Mouse (Mus musculus) large intestine, adult 2 months (tissue): ENCODE measurements around the gene Aurkb. TPM values are rescaled to one million over a fixed set of nuclear protein-coding genes. Genes with fewer than 3 reads are reported as not detected.

Experiments
- DNase-seq: peaks from one replicate; pipeline ENCODE4 v3.0.0-alpha.2; 2012; ENCODE audit warnings: low read depth, low spot score
- WGBS: fragments of 180-500 bp; shearing (Covaris S2); methylation state at CpG from one replicate; pipeline ENCODE4 v1.1.7; 2018; 5-methylcytosine and 5-hydroxymethylcytosine counted together
- polyA plus RNA-seq: library from polyadenylated mRNA; depleted of rRNA; stranded (reverse); fragments of >200 nt; gene quantifications from 2 replicates; pipeline ENCODE4 v1.2.3, GENCODE M21; 2012; rRNA removed

Aurkb gene
- polyA plus RNA-seq, 1 experiment = 47.0 TPM

DNA sequence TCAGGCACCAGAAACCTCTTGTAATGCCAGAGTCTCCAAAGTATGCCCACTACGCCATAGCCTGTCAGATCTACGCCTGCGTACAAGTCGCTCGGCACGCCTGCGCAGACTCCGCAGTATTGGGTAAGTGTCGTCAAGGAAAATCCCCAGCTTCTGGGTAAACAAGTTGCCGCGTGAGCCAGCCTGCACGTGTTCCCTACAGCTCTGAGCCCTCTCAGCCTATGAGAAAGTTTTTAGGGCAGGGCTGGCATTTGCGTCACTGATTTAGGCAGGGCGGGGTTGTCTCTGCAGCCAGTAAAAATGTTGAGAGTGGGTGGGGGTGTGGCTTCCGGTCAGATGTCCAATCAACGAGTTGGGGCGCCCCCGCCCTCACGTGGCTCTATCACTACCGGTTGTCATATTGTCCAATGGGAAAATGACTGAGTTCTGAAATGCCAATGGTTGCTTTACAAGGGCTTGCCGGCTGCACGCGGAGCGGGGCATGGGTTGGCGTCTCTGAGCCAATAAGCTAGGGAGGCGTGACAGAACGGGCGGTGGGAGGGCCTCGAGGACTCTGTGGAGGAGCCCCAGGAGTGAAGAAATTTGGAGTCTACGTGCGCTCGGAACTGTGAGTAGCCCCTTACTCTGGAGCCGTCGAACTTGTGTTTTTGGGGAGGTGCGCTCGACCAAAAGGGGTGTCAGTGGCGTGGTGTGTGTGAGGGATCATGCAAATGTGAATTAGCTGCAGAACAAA, 49.4 kb downstream of the Aurkb start, which contains the start of gene Per1:
Gene Per1 (plus strand): TSS at position 521 of the 733 bp plus-strand sequence.
- WGBS = under 1% methylated on average over 37 of the region's 37 CpGs
- no peak for DNase-seq

DNA sequence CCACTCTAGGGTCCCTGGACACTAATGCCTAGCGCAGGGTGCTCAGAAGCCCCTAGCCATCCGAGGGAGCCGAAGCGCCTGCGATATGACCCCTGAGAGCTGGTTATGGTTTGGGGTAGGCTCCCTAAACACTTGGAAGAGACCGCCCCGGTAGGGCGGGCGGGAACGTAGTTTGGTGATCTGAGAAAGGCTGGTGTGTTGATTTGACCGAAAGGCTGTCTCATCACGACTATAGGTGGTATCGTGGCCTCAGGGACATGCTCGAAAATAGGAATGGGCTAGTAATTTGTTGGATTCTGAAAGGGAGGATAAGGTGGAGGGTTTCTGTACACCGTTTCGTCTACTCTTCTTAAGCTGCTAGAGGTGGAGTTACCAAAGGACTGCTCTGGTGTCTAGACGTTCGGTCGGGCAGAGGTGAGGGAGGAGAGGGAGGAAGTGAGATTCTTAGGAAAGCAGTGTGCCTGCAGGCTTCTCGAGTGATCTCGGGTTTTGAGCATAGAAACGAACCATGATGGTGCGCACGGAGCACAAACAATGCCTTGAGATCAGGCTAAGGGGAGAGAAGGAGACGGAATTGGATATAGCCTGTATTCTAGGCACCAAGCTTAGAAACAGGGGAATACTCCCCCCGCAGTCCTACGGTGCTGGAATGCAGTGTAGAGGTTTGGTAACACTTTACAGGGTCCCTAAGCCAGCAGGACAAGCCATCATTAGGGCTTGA, 50.2 kb downstream of the Aurkb start:
- under 1% methylated on average over 27 of the region's 27 CpGs for WGBS

DNA sequence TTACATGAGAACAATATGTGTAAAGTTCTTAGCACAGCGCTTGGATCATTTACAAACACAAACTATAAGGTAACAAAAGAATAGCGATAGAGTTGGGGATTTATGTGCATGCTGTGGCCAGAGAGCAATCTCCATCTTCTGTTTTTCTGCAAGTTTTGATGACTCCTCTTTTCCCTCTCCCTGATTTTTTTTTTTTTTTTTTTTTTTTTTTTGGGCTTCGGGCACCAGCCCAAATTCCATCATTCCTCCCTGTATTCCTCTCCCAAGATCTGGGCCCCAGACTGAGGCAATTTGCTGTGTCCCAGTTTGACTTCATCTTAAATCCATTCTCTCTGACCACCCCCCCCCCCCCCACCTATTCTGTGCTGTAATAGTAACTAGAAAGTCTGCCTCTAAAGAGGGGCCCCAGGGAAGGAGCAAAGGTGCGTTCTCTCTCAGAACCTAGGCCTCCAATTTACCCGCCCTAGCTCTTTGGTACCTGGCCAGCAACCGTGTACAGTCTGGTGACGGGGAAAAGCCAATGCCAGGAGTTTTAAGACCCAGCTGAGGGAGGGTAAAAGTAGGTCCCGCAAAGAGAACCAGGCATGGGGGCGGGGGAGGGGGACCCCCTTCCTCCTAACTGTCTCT, 51.0 kb downstream of the Aurkb start:
- DNase-seq = no peak
- 3% methylated on average over 9 of the region's 9 CpGs for WGBS

More for the DNA sequence above, 50.2 kb downstream of the Aurkb start:
- no peak for DNase-seq

DNA sequence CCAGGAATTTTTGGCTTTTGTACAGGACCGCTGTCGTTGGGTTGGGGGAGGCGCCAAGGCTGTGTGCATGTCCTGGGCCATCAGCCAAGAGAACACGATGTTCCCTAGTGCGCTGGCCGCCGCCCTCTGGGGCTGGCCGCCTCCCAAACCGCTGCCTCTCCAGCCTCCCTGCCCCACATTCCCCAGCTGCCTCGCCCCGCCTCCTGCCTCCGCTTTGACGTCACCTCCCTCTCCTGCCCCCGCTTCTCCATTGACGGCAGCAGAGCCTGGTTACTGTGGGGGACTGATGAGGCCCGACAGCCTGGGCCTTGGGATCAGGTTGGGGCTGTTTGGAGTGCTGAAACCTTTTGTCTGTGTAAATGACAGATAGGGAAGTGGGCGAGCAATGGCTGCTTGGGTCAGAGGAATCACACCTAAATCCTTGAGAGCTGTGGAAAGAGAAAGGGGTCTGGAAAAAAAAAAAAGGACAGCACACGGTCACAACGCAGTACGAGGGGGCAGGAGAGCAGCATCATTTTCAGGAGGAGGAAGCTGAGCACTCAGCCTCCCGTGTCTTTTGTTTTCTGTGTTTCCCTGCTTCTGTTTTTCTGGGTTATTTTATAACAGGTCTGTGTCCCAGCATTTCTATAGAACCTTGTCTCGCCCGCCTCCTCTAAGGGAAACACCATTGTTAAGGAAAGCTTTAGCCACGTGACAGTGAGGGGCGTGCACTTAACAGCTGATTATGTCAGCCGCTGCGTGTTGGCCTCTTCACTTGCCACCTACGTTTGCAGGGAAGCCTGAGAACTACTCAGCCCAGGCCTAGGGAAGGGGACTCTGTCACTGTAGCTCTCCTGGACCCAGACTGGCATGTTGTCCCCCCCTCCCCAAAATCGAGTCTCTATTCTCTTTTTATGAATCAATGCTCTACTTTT, 51.8 kb downstream of the Aurkb start:
- under 1% methylated on average over 29 of the region's 29 CpGs for WGBS
- DNase-seq = no peak

DNA sequence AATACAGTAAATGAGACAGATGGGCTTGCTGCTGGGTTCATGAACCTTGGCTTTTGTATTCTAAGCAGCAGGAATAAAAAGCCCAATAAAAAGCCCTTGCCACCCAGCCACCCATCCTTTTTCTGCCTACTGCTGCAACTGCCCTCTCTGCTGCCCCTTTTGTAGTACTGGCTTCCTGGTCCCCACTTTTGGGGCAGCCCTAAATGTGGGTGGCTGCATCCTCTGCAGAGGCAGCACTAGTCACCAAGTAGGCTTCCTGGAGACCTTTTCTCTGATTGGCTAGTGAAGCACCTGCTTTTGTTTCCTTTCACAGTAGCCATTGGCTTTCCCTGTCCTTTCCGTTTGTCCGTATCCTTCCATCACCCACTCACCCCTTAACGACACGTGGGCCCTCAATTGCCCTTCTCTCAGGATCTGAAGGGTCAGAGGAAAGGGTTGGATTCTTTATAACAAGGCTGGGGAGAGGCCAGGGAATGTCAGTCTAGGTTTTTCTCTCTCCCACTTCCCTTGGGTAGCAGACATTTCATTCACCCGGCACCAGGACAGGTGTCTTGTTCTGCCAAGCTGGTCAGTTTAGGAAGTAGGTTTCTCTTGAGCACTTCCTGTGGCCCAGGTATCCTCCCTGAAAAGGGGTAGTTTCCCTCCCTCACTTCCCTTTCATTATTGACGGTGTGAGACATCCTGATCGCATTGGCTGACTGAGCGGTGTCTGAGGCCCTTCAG, 52.8 kb downstream of the Aurkb start:
- no peak for DNase-seq
- WGBS = 13% methylated on average over 8 of the region's 8 CpGs

DNA sequence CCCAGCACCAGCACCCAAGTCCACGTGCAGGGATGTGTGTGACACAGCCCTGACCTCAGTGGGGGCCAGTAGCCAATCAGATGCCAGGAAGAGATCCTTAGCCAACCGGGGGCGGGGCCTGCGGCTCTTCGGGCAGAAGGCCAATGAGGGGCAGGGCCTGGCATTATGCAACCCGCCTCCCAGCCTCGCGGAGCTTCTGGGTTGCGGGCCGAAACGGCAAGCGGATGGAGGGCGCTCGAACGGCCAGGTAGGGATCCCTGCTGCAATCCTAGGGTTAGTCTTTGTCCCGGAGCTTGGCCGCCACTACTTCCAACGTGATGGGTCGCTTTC, 53.3 kb downstream of the Aurkb start:
- no peak for DNase-seq
- under 1% methylated on average over 19 of the region's 19 CpGs for WGBS

DNA sequence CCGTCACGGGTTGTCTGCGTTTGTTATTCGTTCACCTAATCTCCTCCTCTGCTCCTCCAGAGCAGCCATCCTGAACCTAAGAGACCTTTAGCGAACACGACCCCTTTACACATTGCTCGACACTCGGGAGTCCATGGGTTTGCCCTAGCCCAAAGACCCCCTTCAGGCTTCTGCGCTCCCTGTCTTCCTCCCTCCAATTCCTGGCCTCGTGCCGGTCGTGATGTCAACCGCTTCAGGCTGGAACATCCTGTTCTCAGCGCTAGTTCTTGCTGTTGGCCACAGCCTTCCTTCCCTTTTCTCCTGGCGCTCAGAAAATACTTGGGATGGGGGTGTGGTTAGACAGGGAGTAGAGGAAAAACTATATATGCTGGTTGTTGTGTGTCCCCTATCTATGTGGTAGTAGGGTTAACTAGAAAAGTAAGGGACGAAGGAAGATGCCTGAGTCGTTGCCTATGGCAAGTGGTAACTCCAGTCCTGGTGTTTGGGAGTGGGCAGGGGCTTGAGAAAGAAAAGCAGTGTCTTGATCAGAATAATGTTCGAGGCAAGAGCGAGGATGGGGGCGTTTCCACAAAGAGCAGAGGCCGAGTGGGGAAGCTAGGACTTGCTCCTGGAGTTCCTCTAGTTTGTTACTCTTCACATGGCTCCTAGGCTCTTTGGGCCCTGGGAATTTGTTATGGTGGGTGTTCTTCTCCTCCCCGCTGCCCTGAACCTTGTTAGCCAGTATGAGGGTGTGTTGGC, 53.9 kb downstream of the Aurkb start:
- 2% methylated on average over 22 of the region's 22 CpGs for WGBS

DNA sequence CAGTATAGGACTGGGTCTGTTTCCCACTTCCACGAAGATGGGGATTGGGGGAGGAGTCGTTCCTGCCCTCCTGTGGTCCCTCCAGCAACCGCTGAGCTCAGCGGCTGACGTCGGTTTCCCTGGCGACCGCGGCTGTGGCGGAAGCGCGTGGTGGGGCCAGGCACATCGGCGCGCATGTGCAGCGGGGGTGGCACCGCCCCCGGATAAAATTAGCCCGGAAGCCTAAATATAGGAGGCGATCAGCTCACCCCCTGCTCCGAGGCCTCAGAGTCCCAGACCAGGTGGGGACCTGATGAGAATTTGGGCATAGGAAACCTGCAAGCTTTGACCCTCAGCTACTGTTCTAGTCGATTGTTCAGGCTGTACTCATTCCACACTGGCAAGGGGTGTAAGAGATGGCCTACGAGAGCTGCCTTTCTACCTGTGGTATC, 54.5 kb downstream of the Aurkb start:
- no peak for DNase-seq

More for the DNA sequence above, 53.9 kb downstream of the Aurkb start:
- DNase-seq = no peak

DNA sequence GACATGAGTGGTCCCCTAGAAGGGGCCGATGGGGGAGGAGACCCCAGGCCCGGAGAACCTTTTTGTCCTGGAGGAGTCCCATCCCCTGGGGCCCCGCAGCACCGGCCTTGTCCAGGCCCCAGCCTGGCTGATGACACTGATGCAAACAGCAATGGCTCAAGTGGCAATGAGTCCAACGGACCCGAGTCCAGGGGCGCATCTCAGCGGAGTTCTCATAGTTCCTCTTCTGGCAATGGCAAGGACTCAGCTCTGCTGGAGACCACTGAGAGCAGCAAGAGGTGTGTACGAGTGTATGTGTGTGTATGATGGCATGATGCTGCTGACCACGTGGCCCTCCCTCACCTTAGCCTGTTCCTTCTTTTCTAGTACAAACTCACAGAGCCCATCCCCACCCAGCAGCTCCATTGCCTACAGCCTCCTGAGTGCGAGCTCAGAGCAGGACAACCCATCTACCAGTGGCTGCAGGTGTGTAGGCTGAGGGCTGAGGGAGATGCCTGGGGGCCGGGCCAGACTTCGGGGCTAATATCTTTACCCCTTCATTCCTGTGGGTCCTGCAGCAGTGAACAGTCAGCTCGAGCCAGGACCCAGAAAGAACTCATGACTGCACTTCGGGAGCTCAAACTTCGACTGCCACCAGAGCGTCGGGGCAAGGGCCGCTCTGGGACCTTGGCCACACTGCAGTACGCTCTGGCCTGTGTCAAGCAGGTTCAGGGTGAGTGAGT, 55.4 kb downstream of the Aurkb start:
- DNase-seq = no peak
- WGBS = 90% methylated on average over 20 of the region's 20 CpGs

More for the DNA sequence above, 54.5 kb downstream of the Aurkb start:
- WGBS = 1% methylated on average over 23 of the region's 23 CpGs

Other genes starting within 250 kb of the Aurkb start
- 31.3 and 33.9 TPM in 2 replicates for gene Ndel1, start 173.8 kb upstream of the Aurkb start, polyA plus RNA-seq
- gene Rnf222, start 157.1 kb upstream of the Aurkb start, polyA plus RNA-seq = not detected in 2 replicates
- 1,642 and 1,727 TPM in 2 replicates for gene Rpl26, start 144.1 kb upstream of the Aurkb start, polyA plus RNA-seq
- not detected in 2 replicates for gene Odf4, start 118.6 kb upstream of the Aurkb start, polyA plus RNA-seq
- gene Arhgef15, start 88.2 kb upstream of the Aurkb start, polyA plus RNA-seq = 6.0 and 8.9 TPM in 2 replicates
- 26.2 and 29.9 TPM in 2 replicates for gene Slc25a35, start 77.5 kb upstream of the Aurkb start, polyA plus RNA-seq
- 73.5 and 88.5 TPM in 2 replicates for gene Rangrf, start 70.5 kb upstream of the Aurkb start, polyA plus RNA-seq
- gene Pfas, start 37.2 kb upstream of the Aurkb start, polyA plus RNA-seq = 10.1 and 16.2 TPM in 2 replicates
- 27.5 and 32.0 TPM in 2 replicates for gene Ctc1, start 29.7 kb upstream of the Aurkb start, polyA plus RNA-seq
- 15.1 and 16.0 TPM in 2 replicates for gene Borcs6, start 14.1 kb downstream of the Aurkb start, polyA plus RNA-seq
- 25.6 and 33.7 TPM in 2 replicates for gene Tmem107, start 25.2 kb downstream of the Aurkb start, polyA plus RNA-seq
- gene Vamp2, start 42.8 kb downstream of the Aurkb start, polyA plus RNA-seq = 44.0 and 67.8 TPM in 2 replicates
- 6.1 and 13.9 TPM in 2 replicates for gene Per1, start 49.6 kb downstream of the Aurkb start, polyA plus RNA-seq
- 0.07 and 0.15 TPM in 2 replicates for gene Hes7, start 74.8 kb downstream of the Aurkb start, polyA plus RNA-seq
- gene 9130213A22Rik, start 76.9 kb downstream of the Aurkb start, polyA plus RNA-seq = 0.14 and 0.25 TPM in 2 replicates
- 0.36 and 0.62 TPM in 2 replicates for gene Aloxe3, start 80.2 kb downstream of the Aurkb start, polyA plus RNA-seq
- 0.06 TPM in 1 of 2 replicates, not detected in the other for gene Alox12b, start 111.3 kb downstream of the Aurkb start, polyA plus RNA-seq
- gene Alox8, start 152.2 kb downstream of the Aurkb start, polyA plus RNA-seq = 0.04 TPM in 1 of 2 replicates, not detected in the other
- gene Gucy2e, start 191.4 kb downstream of the Aurkb start, polyA plus RNA-seq = not detected in 2 replicates